Mouse (Mus musculus): ENCODE results near the gene Six6. TPM values are rescaled to one million over a fixed set of nuclear protein-coding genes. Genes with fewer than 3 reads are reported as not detected.
A peak's percentile ranks its signal among the peaks of the same experiment; 100 is the strongest.

The Six6 gene
- not detected in 2 replicates for polyA plus RNA-seq (2014; fragmentation: Nextera tagmentation; extraction: Ambion mirVana)

DNA sequence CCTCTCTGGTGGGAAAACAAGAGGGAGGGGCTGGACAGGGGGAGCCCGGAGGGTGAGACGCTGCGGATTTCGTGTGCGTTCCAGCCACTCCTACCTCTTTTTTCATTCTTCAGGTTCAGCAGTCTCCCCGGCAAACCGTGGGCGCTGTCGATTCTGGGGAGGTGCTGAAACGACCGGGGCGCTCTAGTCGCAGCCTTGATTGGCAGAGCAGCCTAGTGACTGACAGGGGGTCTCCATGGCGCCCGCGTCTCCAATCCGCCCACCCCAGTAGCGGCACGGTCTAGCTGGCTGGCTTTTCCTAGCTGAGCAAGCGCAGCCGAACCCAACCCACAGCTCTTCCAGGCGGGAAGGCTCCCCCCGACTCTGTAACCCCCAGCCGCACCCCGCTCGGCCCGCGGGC lies at the start of gene Six6:
Gene Six6 (plus strand): TSS at position 277 of the 400 bp plus-strand sequence.
- Histone ChIP-seq H3K27ac (ENCODE audit: low read depth, low read length) (no peak within 1 kb of the TSS), H3K4me2 (ENCODE audit: low read depth) (peak within 1 kb of the TSS; percentile 18; the same call in 1 of the 2 replicates), H3K4me3 (ENCODE audit: low read depth, low read length) (peak within 1 kb of the TSS; percentile 3; the same call in 1 of the 2 replicates), H3K4me1 (ENCODE audit: control insufficient read depth, insufficient read depth, low read length) (peaks cover 2% of the 10 kb centered on the region; the same call in 1 of the 2 replicates), H3K9me3 (ENCODE audit: control insufficient read depth, low read length) (no peaks in the 10 kb centered on the region), H3K27me3 (ENCODE audit: control insufficient read depth, insufficient read depth, low read length) (peaks cover 89% of the 10 kb centered on the region), H3K36me3 (ENCODE audit: control insufficient read depth, insufficient read depth, low read length) (no peaks in the 10 kb centered on the region), H3K9ac (ENCODE audit: low read length) (no peak within 1 kb of the TSS)
- 0% methylated on average over 28 of the region's 28 CpGs for WGBS
- no peak for ATAC-seq (ENCODE audit: insufficient read depth, low FRiP score, low TSS enrichment)
- peak; percentile 53 for DNase-seq (ENCODE audit: low spot score)

GRCm38 (mm10) chr12:72917159-72917993 lies 22.3 kb upstream of the Six6 start:
- 16% methylated on average over 44 of the region's 48 CpGs for WGBS
- peak overlapping the region; percentile 32 for H3K4me3 ChIP-seq (ENCODE audit: low read depth, low read length)
- ATAC-seq (ENCODE audit: insufficient read depth, low FRiP score, low TSS enrichment) = no peak

GRCm38 (mm10) chr12:72936751-72937150 lies 2.9 kb upstream of the Six6 start:
- Histone ChIP-seq H3K36me3 (ENCODE audit: control insufficient read depth, insufficient read depth, low read length) (no peaks in the 10 kb centered on the region), H3K4me3 (ENCODE audit: low read depth, low read length) (no peak overlapping the region), H3K4me1 (ENCODE audit: control insufficient read depth, insufficient read depth, low read length) (peaks cover 2% of the 10 kb centered on the region; the same call in 1 of the 2 replicates), H3K9ac (ENCODE audit: low read length) (no peak overlapping the region), H3K9me3 (ENCODE audit: control insufficient read depth, low read length) (no peaks in the 10 kb centered on the region), H3K4me2 (ENCODE audit: low read depth) (no peak overlapping the region), H3K27ac (ENCODE audit: low read depth, low read length) (no peak overlapping the region), H3K27me3 (ENCODE audit: control insufficient read depth, insufficient read depth, low read length) (peaks cover 61% of the 10 kb centered on the region)
- DNase-seq (ENCODE audit: low spot score) = no peak
- WGBS = 29% methylated on average over 8 of the region's 8 CpGs
- no peak for ATAC-seq (ENCODE audit: insufficient read depth, low FRiP score, low TSS enrichment)

More at GRCm38 (mm10) chr12:72917159-72917993, 22.3 kb upstream of the Six6 start:
- DNase-seq (ENCODE audit: low spot score) = peak; percentile 58
- no peaks in the 10 kb centered on the region for H3K9me3 ChIP-seq (ENCODE audit: control insufficient read depth, low read length)
- H3K27me3 ChIP-seq (ENCODE audit: control insufficient read depth, insufficient read depth, low read length) = 0 out of 2 replicates have a peak, but pooled peaks cover 4% of the 10 kb centered on the region
- H3K36me3 ChIP-seq (ENCODE audit: control insufficient read depth, insufficient read depth, low read length) = no peaks in the 10 kb centered on the region
- peak overlapping the region; percentile 53 for H3K9ac ChIP-seq (ENCODE audit: low read length)
- H3K4me1 ChIP-seq (ENCODE audit: control insufficient read depth, insufficient read depth, low read length) = no peaks in the 10 kb centered on the region
- H3K4me2 ChIP-seq (ENCODE audit: low read depth) = peak overlapping the region; percentile 54
- no peak overlapping the region for H3K27ac ChIP-seq (ENCODE audit: low read depth, low read length)

- no peak overlapping the region for H3K27ac ChIP-seq (ENCODE audit: low read depth, low read length)
- H3K9ac ChIP-seq (ENCODE audit: low read length) = no peak overlapping the region
- H3K4me3 ChIP-seq (ENCODE audit: low read depth, low read length) = no peak overlapping the region
- H3K27me3 ChIP-seq (ENCODE audit: control insufficient read depth, insufficient read depth, low read length) = peaks cover 69% of the 10 kb centered on the region
- no peaks in the 10 kb centered on the region for H3K9me3 ChIP-seq (ENCODE audit: control insufficient read depth, low read length)
- no peak overlapping the region for H3K4me2 ChIP-seq (ENCODE audit: low read depth)
- H3K4me1 ChIP-seq (ENCODE audit: control insufficient read depth, insufficient read depth, low read length) = peaks cover 2% of the 10 kb centered on the region; the same call in 1 of the 2 replicates
- under 1% methylated on average over 19 of the region's 19 CpGs for WGBS
- ATAC-seq (ENCODE audit: insufficient read depth, low FRiP score, low TSS enrichment) = no peak
- DNase-seq (ENCODE audit: low spot score) = peak; percentile 43
- no peaks in the 10 kb centered on the region for H3K36me3 ChIP-seq (ENCODE audit: control insufficient read depth, insufficient read depth, low read length)
Measured at GRCm38 (mm10) chr12:72937537-72938120, 2.1 kb upstream of the Six6 start.

- H3K4me3 ChIP-seq (ENCODE audit: low read depth, low read length) = no peak overlapping the region
- H3K27ac ChIP-seq (ENCODE audit: low read depth, low read length) = no peak overlapping the region
- DNase-seq (ENCODE audit: low spot score) = no peak
- H3K36me3 ChIP-seq (ENCODE audit: control insufficient read depth, insufficient read depth, low read length) = no peaks in the 10 kb centered on the region
- 4% methylated on average over 11 of the region's 13 CpGs for WGBS
- ATAC-seq (ENCODE audit: insufficient read depth, low FRiP score, low TSS enrichment) = no peak
- no peak overlapping the region for H3K9ac ChIP-seq (ENCODE audit: low read length)
- H3K4me2 ChIP-seq (ENCODE audit: low read depth) = no peak overlapping the region
- no peaks in the 10 kb centered on the region for H3K9me3 ChIP-seq (ENCODE audit: control insufficient read depth, low read length)
- H3K27me3 ChIP-seq (ENCODE audit: control insufficient read depth, insufficient read depth, low read length) = peaks cover 75% of the 10 kb centered on the region
- H3K4me1 ChIP-seq (ENCODE audit: control insufficient read depth, insufficient read depth, low read length) = peaks cover 2% of the 10 kb centered on the region; the same call in 1 of the 2 replicates
Measured at GRCm38 (mm10) chr12:72938176-72938575, 1.5 kb upstream of the Six6 start.

- no peak overlapping the region for H3K27ac ChIP-seq (ENCODE audit: low read depth, low read length)
- H3K4me1 ChIP-seq (ENCODE audit: control insufficient read depth, insufficient read depth, low read length) = peaks cover 2% of the 10 kb centered on the region; the same call in 1 of the 2 replicates
- no peak for DNase-seq (ENCODE audit: low spot score)
- peaks cover 82% of the 10 kb centered on the region for H3K27me3 ChIP-seq (ENCODE audit: control insufficient read depth, insufficient read depth, low read length)
- no peaks in the 10 kb centered on the region for H3K36me3 ChIP-seq (ENCODE audit: control insufficient read depth, insufficient read depth, low read length)
- no peak overlapping the region for H3K4me3 ChIP-seq (ENCODE audit: low read depth, low read length)
- no peaks in the 10 kb centered on the region for H3K9me3 ChIP-seq (ENCODE audit: control insufficient read depth, low read length)
- no peak for ATAC-seq (ENCODE audit: insufficient read depth, low FRiP score, low TSS enrichment)
- WGBS = 2% methylated on average over 14 of the region's 14 CpGs
- no peak overlapping the region for H3K4me2 ChIP-seq (ENCODE audit: low read depth)
- H3K9ac ChIP-seq (ENCODE audit: low read length) = no peak overlapping the region
Measured at GRCm38 (mm10) chr12:72938600-72939490, 847 bp upstream of the Six6 start.

GRCm38 (mm10) chr12:72940071-72940821 lies 554 bp downstream of the Six6 start, which contains the start of gene 4930447C04Rik:
Gene 4930447C04Rik (minus strand): TSS chr12:72940774.
- H3K9ac ChIP-seq (ENCODE audit: low read length) = no peak within 1 kb of the TSS
- ATAC-seq (ENCODE audit: insufficient read depth, low FRiP score, low TSS enrichment) = no peak
- no peaks in the 10 kb centered on the region for H3K36me3 ChIP-seq (ENCODE audit: control insufficient read depth, insufficient read depth, low read length)
- peak; percentile 56 for DNase-seq (ENCODE audit: low spot score)
- peaks cover 2% of the 10 kb centered on the region; the same call in 1 of the 2 replicates for H3K4me1 ChIP-seq (ENCODE audit: control insufficient read depth, insufficient read depth, low read length)
- H3K4me3 ChIP-seq (ENCODE audit: low read depth, low read length) = peak within 1 kb of the TSS; percentile 3; the same call in 1 of the 2 replicates
- H3K4me2 ChIP-seq (ENCODE audit: low read depth) = peak within 1 kb of the TSS; percentile 18; the same call in 1 of the 2 replicates
- H3K27me3 ChIP-seq (ENCODE audit: control insufficient read depth, insufficient read depth, low read length) = peaks cover 95% of the 10 kb centered on the region
- no peaks in the 10 kb centered on the region for H3K9me3 ChIP-seq (ENCODE audit: control insufficient read depth, low read length)
- WGBS = under 1% methylated on average over 39 of the region's 39 CpGs
- no peak within 1 kb of the TSS for H3K27ac ChIP-seq (ENCODE audit: low read depth, low read length)

Measured in neural tube, embryonic 11.5 days (tissue).